In genomic region chr1:97773362-97773761, GRCm38 (mm10) we compare ENCODE assay signal across 29 mouse cellular contexts.
"Had no signal": no experiment of that assay in that cellular context is flagged by ENCODE, and none has a peak within 500 bp of the region (broad histone marks: within the 10 kb centered on the region; RNA-seq: fewer than 3 reads in every experiment).

No protein-coding gene starts in this region.

- H3K9me3 ChIP-seq: limb, embryonic 10.5 days; limb, embryonic 12.5 days; limb, embryonic 13.5 days; limb, embryonic 15.5 days; liver, embryonic 15.5 days; lung, embryonic 15.5 days; megakaryocyte, embryonic 14.5 days; midbrain, embryonic 10.5 days; midbrain, embryonic 12.5 days; midbrain, embryonic 13.5 days; midbrain, embryonic 15.5 days; neural tube, embryonic 12.5 days had no signal

- DNase-seq: left cerebral cortex, postnatal 4 days; lung, adult 18-20 months; lung, adult 2 months; lung, embryonic 14.5 days; lung, postnatal 10 days; lung, postnatal 14 days; lung, postnatal 36 days; lung, postnatal 4 days; midbrain, embryonic 14.5 days had no signal

- H3K36me3 ChIP-seq: limb, embryonic 10.5 days; limb, embryonic 13.5 days; limb, embryonic 15.5 days; midbrain, embryonic 10.5 days; midbrain, embryonic 12.5 days; midbrain, embryonic 13.5 days; midbrain, embryonic 15.5 days had no signal

- H3K4me2 ChIP-seq: limb, embryonic 12.5 days; limb, embryonic 13.5 days; limb, embryonic 15.5 days; liver, embryonic 11.5 days; liver, embryonic 15.5 days; lung, embryonic 14.5 days; lung, embryonic 15.5 days; midbrain, embryonic 11.5 days; midbrain, embryonic 12.5 days; midbrain, embryonic 13.5 days; midbrain, embryonic 15.5 days; neural tube, embryonic 12.5 days had no signal

- H3K27me3 ChIP-seq: limb, embryonic 13.5 days; limb, embryonic 15.5 days; liver, embryonic 15.5 days; lung, embryonic 15.5 days; megakaryocyte, embryonic 14.5 days; midbrain, embryonic 12.5 days; midbrain, embryonic 13.5 days; neural tube, embryonic 12.5 days had no signal

- H3K9ac ChIP-seq: limb, embryonic 12.5 days; limb, embryonic 13.5 days; limb, embryonic 15.5 days; liver, embryonic 14.5 days; liver, embryonic 15.5 days; lung, embryonic 14.5 days; lung, embryonic 15.5 days; midbrain, embryonic 12.5 days; midbrain, embryonic 13.5 days; midbrain, embryonic 15.5 days; neural tube, embryonic 12.5 days had no signal

- H3K27ac ChIP-seq: left cerebral cortex, adult 2 months; limb, embryonic 10.5 days; limb, embryonic 12.5 days; limb, embryonic 13.5 days; limb, embryonic 15.5 days; liver, embryonic 15.5 days; lung, embryonic 15.5 days; macrophage; midbrain, embryonic 10.5 days; midbrain, embryonic 12.5 days; midbrain, embryonic 13.5 days; midbrain, embryonic 15.5 days; neural tube, embryonic 12.5 days had no signal

- H3K4me3 ChIP-seq: left cerebral cortex, adult 2 months; limb, embryonic 10.5 days; limb, embryonic 12.5 days; limb, embryonic 13.5 days; limb, embryonic 15.5 days; liver, embryonic 15.5 days; lung, embryonic 15.5 days; midbrain, embryonic 10.5 days; midbrain, embryonic 12.5 days; midbrain, embryonic 13.5 days; midbrain, embryonic 15.5 days; myocyte; neural tube, embryonic 12.5 days had no signal

- ATAC-seq: lung, postnatal 0 days; midbrain, embryonic 13.5 days; midbrain, embryonic 15.5 days; midbrain, embryonic 16.5 days had no signal
